Mouse (Mus musculus): Measurements from ENCODE around the gene Nxf1. TPM values are rescaled to one million over a fixed set of nuclear protein-coding genes. Genes with fewer than 3 reads are reported as not detected.
A peak's percentile ranks its signal among the peaks of the same experiment; 100 is the strongest.

Nxf1 gene
- polyA plus RNA-seq, 1 experiment from 2014 or later: 125 TPM

DNA sequence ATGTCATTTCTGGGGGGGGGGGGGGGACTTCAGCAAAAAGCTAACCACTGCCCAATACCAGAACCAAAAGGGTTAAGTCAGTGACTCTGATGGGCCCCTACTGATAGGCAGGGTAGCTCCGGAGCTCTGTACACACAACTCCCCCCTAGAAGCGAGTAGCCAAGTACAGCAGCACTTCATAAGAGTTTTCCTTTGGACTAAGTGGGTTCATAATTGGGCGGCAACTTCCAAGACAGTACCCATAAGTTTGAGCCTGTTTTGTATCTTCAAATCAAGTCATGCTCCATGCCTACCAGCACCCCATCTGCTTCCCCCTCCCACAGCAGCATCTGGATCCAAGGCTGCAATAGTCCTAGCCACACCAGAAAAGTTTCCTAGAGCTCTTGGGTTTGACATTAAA is 1.2 kb upstream of the Nxf1 start:
- Histone ChIP-seq H3K36me3 (replicated peaks; ENCODE audit: control insufficient read depth, insufficient read depth) (peaks cover 49% of the 10 kb centered on the region), H3K27ac (no peak overlapping the region), H3K4me2 (replicated peaks) (peak overlapping the region; percentile 90; the same call in 1 of the 2 replicates), H3K4me3 (replicated peaks; ENCODE audit: low read length) (peak overlapping the region; percentile 84; the same call in 1 of the 2 replicates), H3K9ac (no peak overlapping the region), H3K27me3 (ENCODE audit: control insufficient read depth, insufficient read depth, low read length) (no peaks in the 10 kb centered on the region), H3K9me3 (ENCODE audit: control insufficient read depth, low read length) (no peaks in the 10 kb centered on the region), H3K4me1 (replicated peaks; ENCODE audit: control insufficient read depth, insufficient read depth, low read length) (peaks cover 28% of the 10 kb centered on the region)
- DNase-seq (ENCODE audit: low spot score): no peak
- no peak for ATAC-seq (ENCODE audit: low FRiP score)
- WGBS: 82% methylated on average over 3 of the region's 3 CpGs

DNA sequence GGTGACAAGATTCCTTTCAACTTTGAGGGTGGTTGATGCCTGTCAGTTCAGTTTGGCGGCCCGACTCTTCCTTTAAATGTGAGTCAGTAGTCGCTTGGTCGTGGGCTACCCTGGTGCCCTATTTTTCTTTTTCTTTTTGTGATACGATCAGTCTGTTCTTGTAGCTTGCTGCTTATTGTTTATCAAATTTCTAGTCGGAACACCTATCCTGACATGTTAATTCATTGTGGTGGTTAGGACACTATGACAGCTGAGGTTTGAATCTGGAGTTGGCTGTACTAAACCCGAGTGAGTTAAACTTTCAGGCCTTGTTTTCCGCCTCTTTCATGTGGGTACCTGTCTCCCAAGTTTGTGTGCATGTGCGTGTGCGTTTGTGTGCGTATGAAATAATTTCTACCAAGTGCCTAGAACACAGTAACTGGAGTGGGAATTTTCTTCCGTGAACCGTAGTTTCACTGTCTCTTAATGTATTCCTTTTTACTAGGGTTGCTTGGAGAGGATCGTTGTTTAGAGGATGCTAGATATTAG is 662 bp downstream of the Nxf1 start:
- Histone ChIP-seq H3K27me3 (ENCODE audit: control insufficient read depth, insufficient read depth, low read length) (no peaks in the 10 kb centered on the region), H3K4me2 (replicated peaks) (peak overlapping the region; percentile 90), H3K9ac (peak overlapping the region; percentile 95), H3K4me1 (replicated peaks; ENCODE audit: control insufficient read depth, insufficient read depth, low read length) (peaks cover 28% of the 10 kb centered on the region), H3K36me3 (replicated peaks; ENCODE audit: control insufficient read depth, insufficient read depth) (peaks cover 38% of the 10 kb centered on the region), H3K4me3 (replicated peaks; ENCODE audit: low read length) (peak overlapping the region; percentile 84), H3K27ac (peak overlapping the region; percentile 85), H3K9me3 (ENCODE audit: control insufficient read depth, low read length) (no peaks in the 10 kb centered on the region)
- ATAC-seq (ENCODE audit: low FRiP score): no peak
- no peak for DNase-seq (ENCODE audit: low spot score)
- WGBS: 7% methylated on average over 14 of the region's 14 CpGs

DNA sequence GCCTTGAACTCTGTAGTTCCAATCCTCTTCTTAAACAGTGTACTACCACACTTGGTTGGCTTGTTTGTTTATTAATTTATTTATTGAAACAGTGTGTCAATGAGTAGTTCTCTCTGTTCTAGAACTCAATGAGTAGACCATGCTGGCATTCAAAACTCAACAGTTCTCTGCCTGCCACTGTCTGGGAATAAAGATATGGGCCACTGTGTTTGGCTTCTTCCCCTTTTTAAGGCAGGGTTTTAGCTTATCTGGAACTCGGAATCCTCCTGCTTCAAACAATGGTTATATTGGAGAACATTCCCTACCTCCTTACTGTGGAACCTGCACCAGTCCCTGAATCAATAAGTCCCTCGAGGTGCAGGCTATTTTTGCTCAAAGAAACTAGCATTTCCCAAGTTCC is 2.0 kb downstream of the Nxf1 start:
- Histone ChIP-seq H3K4me2 (replicated peaks) (peak overlapping the region; percentile 90; the same call in 1 of the 2 replicates), H3K4me1 (replicated peaks; ENCODE audit: control insufficient read depth, insufficient read depth, low read length) (peaks cover 28% of the 10 kb centered on the region), H3K9ac (no peak overlapping the region), H3K27me3 (ENCODE audit: control insufficient read depth, insufficient read depth, low read length) (no peaks in the 10 kb centered on the region), H3K9me3 (ENCODE audit: control insufficient read depth, low read length) (no peaks in the 10 kb centered on the region), H3K27ac (no peak overlapping the region), H3K36me3 (replicated peaks; ENCODE audit: control insufficient read depth, insufficient read depth) (peaks cover 38% of the 10 kb centered on the region), H3K4me3 (replicated peaks; ENCODE audit: low read length) (no peak overlapping the region)
- no peak for ATAC-seq (ENCODE audit: low FRiP score)
- no peak for DNase-seq (ENCODE audit: low spot score)
- 90% methylated on average over 2 of the region's 2 CpGs for WGBS

DNA sequence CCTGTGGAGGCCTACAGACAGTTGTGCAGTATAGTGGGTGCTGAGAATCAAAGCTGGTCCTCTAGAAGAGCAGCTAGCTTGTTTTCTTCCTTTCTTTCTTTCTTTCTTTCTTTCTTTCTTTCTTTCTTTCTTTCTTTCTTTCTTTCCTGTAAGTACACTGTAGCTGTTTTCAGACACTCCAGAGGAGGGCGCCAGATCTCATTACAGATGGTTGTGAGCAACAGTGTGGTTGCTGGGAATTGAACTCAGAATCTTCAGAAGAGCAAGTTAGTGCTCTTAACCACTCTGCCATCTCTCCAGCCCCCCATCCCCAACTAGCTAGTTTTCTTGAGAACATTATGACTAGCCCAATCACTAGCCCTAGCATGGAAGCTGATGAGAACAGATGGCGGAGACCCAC is 3.9 kb downstream of the Nxf1 start:
- H3K9me3 ChIP-seq (ENCODE audit: control insufficient read depth, low read length): peaks cover 11% of the 10 kb centered on the region; the same call in 1 of the 2 replicates
- no peaks in the 10 kb centered on the region for H3K27me3 ChIP-seq (ENCODE audit: control insufficient read depth, insufficient read depth, low read length)

DNA sequence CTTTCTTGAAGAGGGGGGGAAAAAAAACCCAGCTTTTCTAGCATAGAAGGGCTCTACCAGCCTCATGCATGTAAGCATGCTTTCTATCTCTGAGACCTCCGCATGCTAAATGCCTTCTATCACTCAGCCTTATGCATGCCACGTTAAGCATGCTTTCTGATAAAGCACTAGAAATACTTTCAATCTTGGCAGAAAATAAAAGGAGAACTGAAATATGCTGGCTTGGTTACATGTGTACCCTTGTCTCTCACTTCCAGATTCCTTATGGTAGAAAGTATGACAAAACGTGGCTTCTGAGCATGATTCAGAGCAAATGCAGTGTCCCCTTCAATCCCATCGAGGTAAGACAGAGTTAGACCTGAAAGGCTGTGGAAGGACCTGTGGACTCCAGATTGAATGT is 6.4 kb downstream of the Nxf1 start:
- 97% methylated on average over 4 of the region's 4 CpGs for WGBS
- ATAC-seq (ENCODE audit: low FRiP score) (no peak), DNase-seq (ENCODE audit: low spot score) (no peak)
- Histone ChIP-seq H3K27me3 (ENCODE audit: control insufficient read depth, insufficient read depth, low read length) (no peaks in the 10 kb centered on the region), H3K9ac (no peak overlapping the region), H3K4me3 (replicated peaks; ENCODE audit: low read length) (no peak overlapping the region), H3K4me1 (replicated peaks; ENCODE audit: control insufficient read depth, insufficient read depth, low read length) (peaks cover 7% of the 10 kb centered on the region), H3K36me3 (replicated peaks; ENCODE audit: control insufficient read depth, insufficient read depth) (peaks cover 63% of the 10 kb centered on the region), H3K9me3 (ENCODE audit: control insufficient read depth, low read length) (peaks cover 11% of the 10 kb centered on the region; the same call in 1 of the 2 replicates), H3K4me2 (replicated peaks) (no peak overlapping the region), H3K27ac (no peak overlapping the region)

More for the DNA sequence above, 3.9 kb downstream of the Nxf1 start:
- 83% methylated on average over 2 of the region's 2 CpGs for WGBS
- no peak for ATAC-seq (ENCODE audit: low FRiP score)
- peaks cover 23% of the 10 kb centered on the region for H3K4me1 ChIP-seq (replicated peaks; ENCODE audit: control insufficient read depth, insufficient read depth, low read length)
- peaks cover 38% of the 10 kb centered on the region for H3K36me3 ChIP-seq (replicated peaks; ENCODE audit: control insufficient read depth, insufficient read depth)
- H3K4me2 ChIP-seq (replicated peaks): no peak overlapping the region
- DNase-seq (ENCODE audit: low spot score): no peak
- no peak overlapping the region for H3K9ac ChIP-seq
- H3K4me3 ChIP-seq (replicated peaks; ENCODE audit: low read length): no peak overlapping the region
- H3K27ac ChIP-seq: no peak overlapping the region

DNA sequence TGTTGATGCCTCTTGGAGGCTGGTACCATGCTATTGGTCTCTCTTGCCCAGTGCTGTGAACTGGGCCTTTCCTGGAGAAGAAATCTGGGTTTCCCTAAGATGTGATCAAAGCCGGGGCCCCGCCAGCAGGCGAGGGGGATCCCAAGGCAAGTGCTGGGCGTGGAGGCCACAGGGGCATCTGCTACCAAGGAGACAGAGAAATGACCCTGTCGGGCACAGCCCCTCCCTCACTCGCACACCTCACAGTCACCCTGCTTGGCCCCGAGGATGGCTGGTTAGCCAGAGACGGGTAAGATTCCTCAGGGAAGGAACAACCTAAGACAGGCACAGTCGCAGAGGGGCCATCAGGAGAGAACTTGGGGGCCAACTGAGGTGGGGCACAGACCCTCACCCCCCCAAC is 8.7 kb downstream of the Nxf1 start:
- H3K4me2 ChIP-seq (replicated peaks): no peak overlapping the region
- no peak overlapping the region for H3K4me3 ChIP-seq (replicated peaks; ENCODE audit: low read length)
- H3K9ac ChIP-seq: no peak overlapping the region
- H3K36me3 ChIP-seq (replicated peaks; ENCODE audit: control insufficient read depth, insufficient read depth): peaks cover 86% of the 10 kb centered on the region
- H3K27ac ChIP-seq: no peak overlapping the region
- ATAC-seq (ENCODE audit: low FRiP score): no peak
- 96% methylated on average over 9 of the region's 9 CpGs for WGBS
- peaks cover 5% of the 10 kb centered on the region for H3K4me1 ChIP-seq (replicated peaks; ENCODE audit: control insufficient read depth, insufficient read depth, low read length)
- no peak for DNase-seq (ENCODE audit: low spot score)
- peaks cover 11% of the 10 kb centered on the region; the same call in 1 of the 2 replicates for H3K9me3 ChIP-seq (ENCODE audit: control insufficient read depth, low read length)
- H3K27me3 ChIP-seq (ENCODE audit: control insufficient read depth, insufficient read depth, low read length): no peaks in the 10 kb centered on the region

DNA sequence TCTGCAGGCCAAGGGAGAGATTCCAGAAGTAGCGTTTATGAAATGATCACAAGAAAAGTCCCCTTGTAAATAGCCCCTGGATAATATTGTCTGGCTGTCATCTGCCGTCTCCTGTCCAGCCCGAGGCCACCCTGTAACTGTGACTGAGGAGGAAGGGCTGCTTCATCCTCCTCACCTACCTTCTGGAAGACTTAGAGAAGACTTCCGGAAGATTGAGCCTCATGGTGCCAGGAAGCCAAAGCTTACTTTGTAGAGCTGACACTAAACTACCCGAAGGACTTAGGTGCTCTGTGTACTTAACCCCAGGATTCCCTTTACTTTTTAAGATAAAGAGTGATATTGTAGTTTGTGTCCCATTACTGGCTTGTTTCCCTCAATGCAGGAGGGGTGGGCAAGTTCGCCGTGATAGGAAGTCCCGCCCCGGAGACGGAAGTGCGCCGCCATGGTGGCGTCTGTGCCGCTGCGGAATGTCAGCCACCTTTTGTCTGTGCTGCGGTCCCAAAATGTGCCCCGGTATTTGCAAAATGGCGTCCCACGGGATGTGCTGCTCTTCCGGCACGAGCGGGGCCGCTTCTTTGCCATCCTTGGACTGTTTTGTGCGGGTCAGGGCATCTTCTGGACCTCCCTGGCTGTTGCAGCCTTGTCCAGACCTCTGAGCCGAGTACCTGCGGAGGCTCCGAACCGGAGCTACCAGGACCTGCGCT is 13.8 kb downstream of the Nxf1 start, which contains the start of gene Tmem223:
Gene Tmem223 (plus strand): TSS at position 430 of the 704 bp plus-strand sequence.
- H3K36me3 ChIP-seq (replicated peaks; ENCODE audit: control insufficient read depth, insufficient read depth): peaks cover 69% of the 10 kb centered on the region
- peak; percentile 56 for ATAC-seq (ENCODE audit: low FRiP score)
- H3K4me2 ChIP-seq (replicated peaks): peak within 1 kb of the TSS; percentile 86
- peaks cover 36% of the 10 kb centered on the region for H3K4me1 ChIP-seq (replicated peaks; ENCODE audit: control insufficient read depth, insufficient read depth, low read length)
- peak within 1 kb of the TSS; percentile 86 for H3K9ac ChIP-seq
- H3K27me3 ChIP-seq (ENCODE audit: control insufficient read depth, insufficient read depth, low read length): no peaks in the 10 kb centered on the region
- H3K9me3 ChIP-seq (ENCODE audit: control insufficient read depth, low read length): no peaks in the 10 kb centered on the region; the same call in 1 of the 2 replicates
- 16% methylated on average over 29 of the region's 29 CpGs for WGBS
- peak; percentile 79 for DNase-seq (ENCODE audit: low spot score)
- peak within 1 kb of the TSS; percentile 82 for H3K27ac ChIP-seq
- H3K4me3 ChIP-seq (replicated peaks; ENCODE audit: low read length): peak within 1 kb of the TSS; percentile 59

DNA sequence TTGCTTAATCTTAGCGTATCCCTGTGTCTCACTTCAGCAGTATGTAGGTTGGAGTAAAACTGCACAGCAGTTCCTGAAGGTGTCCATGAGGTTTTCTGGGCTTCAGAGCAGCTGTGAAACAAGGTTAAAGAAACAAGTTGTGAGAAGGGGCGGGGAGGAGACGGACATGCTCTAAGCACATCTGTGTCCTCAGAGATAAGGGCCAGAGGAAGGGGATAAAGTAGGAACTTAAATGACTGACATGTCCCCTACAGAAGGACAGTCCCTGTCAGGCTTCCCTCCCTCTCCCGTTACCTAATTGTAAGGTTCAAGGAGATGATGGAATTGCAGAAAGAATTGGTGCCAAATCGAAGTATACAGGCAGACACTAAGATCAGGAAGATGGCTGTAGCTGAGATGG is 16.1 kb downstream of the Nxf1 start:
- WGBS: 84% methylated on average over 5 of the region's 5 CpGs

DNA sequence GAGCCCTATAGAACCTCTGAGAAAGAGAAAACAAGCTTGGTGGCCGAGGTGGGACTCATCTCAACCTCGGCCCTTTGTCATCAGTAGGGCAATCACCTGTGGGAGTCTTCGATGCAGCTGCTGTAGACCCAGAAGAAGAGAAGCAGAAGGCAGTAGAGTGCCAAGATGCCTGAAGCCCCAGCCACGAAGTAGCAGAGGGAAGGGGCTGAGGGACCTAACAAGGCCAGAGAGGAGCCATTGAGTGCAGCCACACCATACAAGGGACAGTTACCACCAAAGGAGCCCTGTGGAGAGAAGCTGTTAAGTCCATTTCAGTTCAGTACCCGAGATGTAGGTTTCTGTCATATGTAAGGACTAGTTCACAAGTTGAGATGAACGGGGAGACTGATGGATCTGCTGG is 16.5 kb downstream of the Nxf1 start:
- H3K27me3 ChIP-seq (ENCODE audit: control insufficient read depth, insufficient read depth, low read length): no peaks in the 10 kb centered on the region
- ATAC-seq (ENCODE audit: low FRiP score) (no peak), DNase-seq (ENCODE audit: low spot score) (no peak)
- H3K9me3 ChIP-seq (ENCODE audit: control insufficient read depth, low read length): no peaks in the 10 kb centered on the region
- peak overlapping the region; percentile 96; the same call in 1 of the 2 replicates for H3K9ac ChIP-seq
- H3K27ac ChIP-seq: peak overlapping the region; percentile 99; the same call in 1 of the 2 replicates
- peaks cover 38% of the 10 kb centered on the region for H3K4me1 ChIP-seq (replicated peaks; ENCODE audit: control insufficient read depth, insufficient read depth, low read length)
- peak overlapping the region; percentile 99 for H3K4me2 ChIP-seq (replicated peaks)
- WGBS: 62% methylated on average over 6 of the region's 6 CpGs
- peaks cover 49% of the 10 kb centered on the region for H3K36me3 ChIP-seq (replicated peaks; ENCODE audit: control insufficient read depth, insufficient read depth)
- peak overlapping the region; percentile 68 for H3K4me3 ChIP-seq (replicated peaks; ENCODE audit: low read length)

More for the DNA sequence above, 16.1 kb downstream of the Nxf1 start:
- Histone ChIP-seq H3K9ac (0 out of 2 replicates have a peak overlapping the region, but pooled peaks have one; percentile 96), H3K27ac (no peak overlapping the region), H3K27me3 (ENCODE audit: control insufficient read depth, insufficient read depth, low read length) (no peaks in the 10 kb centered on the region), H3K36me3 (replicated peaks; ENCODE audit: control insufficient read depth, insufficient read depth) (peaks cover 49% of the 10 kb centered on the region), H3K9me3 (ENCODE audit: control insufficient read depth, low read length) (no peaks in the 10 kb centered on the region), H3K4me2 (replicated peaks) (peak overlapping the region; percentile 99), H3K4me1 (replicated peaks; ENCODE audit: control insufficient read depth, insufficient read depth, low read length) (peaks cover 38% of the 10 kb centered on the region), H3K4me3 (replicated peaks; ENCODE audit: low read length) (peak overlapping the region; percentile 68)
- no peak for DNase-seq (ENCODE audit: low spot score)
- ATAC-seq (ENCODE audit: low FRiP score): no peak

All from hindbrain, embryonic 14.5 days (tissue).